Mouse (Mus musculus) spleen, adult 2 months (tissue): ENCODE measurements around the gene Pabpc4.

ENCODE experiments used
- CTCF ChIP-seq: fragments of 200-500 bp; IDR thresholded peaks from 2 replicates; pipeline ENCODE4 v1.5.1; 2011; ENCODE audit warnings: mild to moderate bottlenecking, inconsistent platforms; ENCODE audit not compliant: insufficient read depth, insufficient read length, insufficient replicate concordance; ENCODE audit errors: extremely low read depth
- POLR2A ChIP-seq: fragments of 200-500 bp; IDR thresholded peaks from 2 replicates; pipeline ENCODE4 v1.6.1; 2011; ENCODE audit warnings: low read depth, low read length, inconsistent platforms

DNA sequence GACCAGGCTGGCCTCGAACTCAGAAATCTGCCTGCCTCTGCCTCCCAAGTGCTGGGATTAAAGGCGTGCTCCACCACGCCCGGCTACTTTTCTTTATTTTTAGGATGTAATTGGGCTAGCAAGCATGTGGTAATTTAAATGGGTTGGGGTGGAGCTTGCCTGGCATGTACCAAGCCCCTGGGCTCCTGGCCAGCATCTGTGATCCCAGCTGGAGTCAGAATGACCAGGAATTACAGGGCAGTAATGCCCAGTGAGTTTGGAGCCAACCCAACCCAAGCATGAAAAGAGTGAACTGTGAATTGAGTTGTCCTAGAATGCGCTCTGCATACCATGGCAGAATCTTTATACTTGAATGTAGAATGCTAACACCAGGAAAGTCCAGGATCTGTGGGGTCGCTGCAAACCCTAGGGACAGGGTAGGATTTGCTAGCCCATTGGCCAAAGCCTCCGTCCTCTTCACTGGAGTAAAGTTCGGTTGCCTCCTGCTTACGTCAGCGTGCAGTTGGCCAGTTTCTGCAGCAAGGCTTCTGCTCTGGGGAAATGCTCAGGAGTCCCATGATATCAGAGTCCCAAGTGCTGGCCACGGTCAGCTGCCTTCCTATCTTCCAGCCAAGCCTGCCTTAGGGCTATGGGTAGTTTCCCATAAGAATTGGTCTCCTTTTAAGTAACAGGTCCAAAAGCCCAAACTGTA is 37.0 kb downstream of the Pabpc4 start:
- TF ChIP-seq CTCF (no peak), POLR2A (no peak)
